Mouse (Mus musculus): ENCODE measurements around the gene Dock4.

DNA sequence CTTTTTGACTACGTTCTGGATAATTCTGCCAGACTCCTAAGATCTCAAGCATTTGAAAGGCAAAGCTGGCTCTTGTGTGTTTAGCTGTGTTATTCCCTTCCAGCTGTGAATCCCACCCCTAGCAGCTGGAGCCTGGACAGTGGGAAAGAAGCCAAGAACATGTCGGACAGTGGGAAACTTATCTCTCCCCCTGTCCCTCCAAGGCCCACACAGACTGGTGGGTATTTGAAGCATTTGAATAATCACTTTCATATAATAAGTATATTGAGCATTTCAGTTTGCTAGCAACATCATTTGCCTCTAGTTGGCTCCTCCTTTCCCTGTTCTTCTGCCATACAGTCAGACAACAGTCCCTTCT is 392.6 kb downstream of the Dock4 start:
- no peak for TF ChIP-seq POLR2A (IDR thresholded peaks at IDR 0.05; ENCODE audit: extremely low read depth, insufficient read depth, low read length)
- TF ChIP-seq CTCF (IDR thresholded peaks at IDR 0.05; ENCODE audit: extremely low read depth, insufficient read depth, low read length): no peak

All from cortical plate, adult 2 months (tissue).